Mouse (Mus musculus) heart, postnatal 0 days (tissue): ENCODE measurements around the gene Cog6.

Source experiments
- CTCF ChIP-seq: IDR thresholded peaks from 2 replicates; pipeline ENCODE4 v1.5.1; 2016; ENCODE audit warnings: antibody characterized with exemption, control low read depth, low read depth
- EP300 ChIP-seq: IDR thresholded peaks from 2 replicates; pipeline ENCODE4 v1.6.1; 2016; ENCODE audit warnings: antibody characterized with exemption, low read depth

DNA sequence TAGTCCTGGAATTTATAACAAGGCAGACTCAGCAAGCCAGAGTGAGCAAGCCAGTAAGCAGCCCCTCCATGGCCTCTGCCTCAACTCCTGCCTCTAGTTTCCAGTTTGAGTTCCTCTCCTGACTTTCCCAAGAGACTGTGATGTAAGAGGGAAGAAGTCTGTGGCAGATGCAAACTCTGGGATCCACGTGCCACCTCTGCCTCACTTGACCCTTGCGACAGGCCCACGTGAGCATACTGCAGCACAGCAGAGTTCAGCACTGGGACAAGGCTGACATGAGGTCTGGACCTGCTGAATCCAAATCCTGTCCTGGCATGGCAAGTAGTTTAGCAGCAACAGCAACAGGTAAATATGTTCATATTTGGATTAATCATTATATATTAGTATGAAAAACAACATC is 17.0 kb downstream of the Cog6 start:
- TF ChIP-seq CTCF, result no peak
- no peak for TF ChIP-seq EP300
